7 mouse cellular contexts compared by ENCODE assay signal in the genomic region with DNA sequence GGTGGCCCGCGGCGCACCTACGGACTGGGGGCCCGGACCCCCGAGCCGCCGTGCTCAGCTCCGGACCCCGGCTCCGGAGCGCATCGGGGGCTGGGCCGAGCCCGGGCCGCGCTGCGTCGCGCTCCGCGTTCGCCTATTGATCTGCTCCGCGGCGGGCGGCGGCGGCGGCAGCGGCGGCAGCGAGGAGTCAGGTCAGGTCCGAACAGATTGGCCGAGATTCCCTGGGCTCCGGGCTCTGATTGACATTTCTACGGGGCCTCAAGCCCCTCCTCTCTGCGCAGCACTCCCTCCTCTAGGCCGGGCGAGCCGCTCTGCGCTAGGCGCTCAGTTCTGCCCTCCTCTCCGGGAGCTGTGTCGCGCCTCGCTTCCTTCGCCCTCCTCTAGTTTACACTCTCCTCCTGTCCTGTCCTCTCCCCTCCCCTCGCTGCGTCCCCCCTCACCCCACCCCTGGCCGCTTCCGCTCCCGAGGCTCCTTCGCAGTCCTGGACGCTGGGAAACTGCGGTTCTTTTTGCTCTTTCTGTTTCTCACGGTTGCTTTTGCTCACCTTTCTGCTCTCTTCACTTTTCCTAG. TPM values are rescaled to one million over a fixed set of nuclear protein-coding genes. Genes with fewer than 3 reads are reported as not detected.
DNase-seq lines count a peak whose midpoint lies in the region; ATAC-seq lines count a peak whose summit lies in the region.

No protein-coding gene starts in this region.

- peak overlapping the region; percentile 78 for H3K9ac ChIP-seq in hindbrain, embryonic 16.5 days (ENCODE audit: low read depth, low read length)
- H3K9ac ChIP-seq in liver, embryonic 13.5 days: no peak overlapping the region
- peak overlapping the region; percentile 91 for H3K9ac ChIP-seq in neural tube, embryonic 11.5 days (ENCODE audit: low read length)

- H3K9me3 ChIP-seq in hindbrain, embryonic 16.5 days (ENCODE audit: control insufficient read depth, low read length): no peaks in the 10 kb centered on the region
- no peaks in the 10 kb centered on the region for H3K9me3 ChIP-seq in liver, embryonic 13.5 days (replicated peaks)
- no peaks in the 10 kb centered on the region for H3K9me3 ChIP-seq in neural tube, embryonic 11.5 days (ENCODE audit: control insufficient read depth, low read length)

- DNase-seq in adrenal gland, adult 18-20 months (ENCODE audit: low spot score in 2 of 2): peak; percentile 56 to 63
- peak; percentile 51 for DNase-seq in cerebellum, adult 8-10 months
- DNase-seq in gastrocnemius, adult 18-20 months (ENCODE audit: low spot score): peak; percentile 65
- no peak for DNase-seq in liver, embryonic 13.5 days
- peak; percentile 82 for DNase-seq in neural tube, embryonic 11.5 days (ENCODE audit: low spot score)
- no peak for DNase-seq in frontal cortex, postnatal 10 days (ENCODE audit: low spot score in 2 of 2)

- WGBS in hindbrain, embryonic 16.5 days: under 1% methylated on average over 40 of the region's 57 CpGs
- under 1% methylated on average over 39 of the region's 57 CpGs for WGBS in liver, embryonic 13.5 days (ENCODE audit: insufficient replicate concordance)
- WGBS in neural tube, embryonic 11.5 days: 0% methylated on average over 53 of the region's 57 CpGs

- H3K4me3 ChIP-seq in hindbrain, embryonic 16.5 days (ENCODE audit: low read length): peak overlapping the region; percentile 64
- H3K4me3 ChIP-seq in liver, embryonic 13.5 days (replicated peaks): peak overlapping the region; percentile 51
- H3K4me3 ChIP-seq in neural tube, embryonic 11.5 days (ENCODE audit: low read depth, low read length): peak overlapping the region; percentile 88

- peak overlapping the region; percentile 87 for H3K27ac ChIP-seq in hindbrain, embryonic 16.5 days (ENCODE audit: low read depth, low read length)
- no peak overlapping the region for H3K27ac ChIP-seq in liver, embryonic 13.5 days
- H3K27ac ChIP-seq in neural tube, embryonic 11.5 days (ENCODE audit: low read depth, low read length): peak overlapping the region; percentile 96

- H3K36me3 ChIP-seq in hindbrain, embryonic 16.5 days (ENCODE audit: control insufficient read depth, insufficient read depth, low read length): no peaks in the 10 kb centered on the region
- H3K36me3 ChIP-seq in liver, embryonic 13.5 days: no peaks in the 10 kb centered on the region
- H3K36me3 ChIP-seq in neural tube, embryonic 11.5 days (ENCODE audit: control insufficient read depth, insufficient read depth, low read length): no peaks in the 10 kb centered on the region

- peaks cover 40% of the 10 kb centered on the region for H3K4me1 ChIP-seq in hindbrain, embryonic 16.5 days (ENCODE audit: control insufficient read depth, insufficient read depth, low read depth, low read length)
- H3K4me1 ChIP-seq in liver, embryonic 13.5 days (replicated peaks): peaks cover 41% of the 10 kb centered on the region
- peaks cover 45% of the 10 kb centered on the region for H3K4me1 ChIP-seq in neural tube, embryonic 11.5 days (ENCODE audit: control insufficient read depth, insufficient read depth, low read length)

- peak overlapping the region; percentile 88 for H3K4me2 ChIP-seq in hindbrain, embryonic 16.5 days (ENCODE audit: low read length)
- peak overlapping the region; percentile 68 for H3K4me2 ChIP-seq in liver, embryonic 13.5 days
- H3K4me2 ChIP-seq in neural tube, embryonic 11.5 days (ENCODE audit: low read depth): peak overlapping the region; percentile 78

- peaks cover 25% of the 10 kb centered on the region for H3K27me3 ChIP-seq in hindbrain, embryonic 16.5 days (replicated peaks; ENCODE audit: control insufficient read depth, insufficient read depth, low read length)
- peaks cover 100% of the 10 kb centered on the region for H3K27me3 ChIP-seq in liver, embryonic 13.5 days
- H3K27me3 ChIP-seq in neural tube, embryonic 11.5 days (ENCODE audit: control insufficient read depth, insufficient read depth, low read length): peaks cover 36% of the 10 kb centered on the region

- peak; percentile 87 for ATAC-seq in hindbrain, embryonic 16.5 days
- ATAC-seq in liver, embryonic 13.5 days (ENCODE audit: low read depth): peak; percentile 53
- peak; percentile 80 for ATAC-seq in neural tube, embryonic 11.5 days (ENCODE audit: insufficient read depth, low FRiP score, low TSS enrichment)

RNA-seq across cellular contexts. Expression of gene Irx3, which starts 0.5 kb away (rescaled TPM):
- total RNA-seq in adrenal gland, adult 18-20 months (2021): 10 to 100 TPM in 1 of 2 experiments, 1 to 10 TPM in 1; 6.3 to 10.0 TPM
- total RNA-seq in gastrocnemius, adult 18-20 months (2021): 1 to 10 TPM; 4.5 TPM
- polyA plus RNA-seq in hindbrain, embryonic 16.5 days (2015; fragmentation: Nextera tagmentation; extraction: Ambion mirVana): 9.0 and 10.5 TPM in 2 replicates
- polyA plus RNA-seq in liver, embryonic 13.5 days (2015; fragmentation: Nextera tagmentation; extraction: Ambion mirVana): 0.06 and 0.15 TPM in 2 replicates
- 16.1 and 19.8 TPM in 2 replicates for polyA plus RNA-seq in neural tube, embryonic 11.5 days (2014; fragmentation: Nextera tagmentation; extraction: Ambion mirVana)

Comparison
In these comparisons a context has a peak if more than half of its experiments do, and no peak if none do; other contexts are left out.
1. DNase-seq: peak in adrenal gland, adult 18-20 months (2 of 2), cerebellum, adult 8-10 months (single experiment), gastrocnemius, adult 18-20 months (single experiment) and neural tube, embryonic 11.5 days (single experiment); none in liver, embryonic 13.5 days (single experiment) and frontal cortex, postnatal 10 days (0 of 2).
2. Peak in every context shown above with its lines, with median percentiles within 50 percentile points of each other: ATAC-seq, H3K4me2 ChIP-seq and H3K4me3 ChIP-seq.